Mouse (Mus musculus) mouse embryonic stem cell (cell line): ENCODE measurements around the gene Cfap36.

Source experiments
- in situ Hi-C, 2 experiments: fragments of 300-500 bp; cut with MboI; formaldehyde crosslinking; loops; 1 replicate in 1 of 2; 3 replicates in 1 of 2; pipeline ENCODE4 v1.14.3; 2019 to 2020; ENCODE audit warnings: low sequenced_read_pairs in 2 of 2, low pct_unique_long_range_greater_than_20kb in 1 of 2, mixed read lengths in 1 of 2; ENCODE audit not compliant: unreplicated experiment in 1 of 2

The Cfap36 gene

DNA sequence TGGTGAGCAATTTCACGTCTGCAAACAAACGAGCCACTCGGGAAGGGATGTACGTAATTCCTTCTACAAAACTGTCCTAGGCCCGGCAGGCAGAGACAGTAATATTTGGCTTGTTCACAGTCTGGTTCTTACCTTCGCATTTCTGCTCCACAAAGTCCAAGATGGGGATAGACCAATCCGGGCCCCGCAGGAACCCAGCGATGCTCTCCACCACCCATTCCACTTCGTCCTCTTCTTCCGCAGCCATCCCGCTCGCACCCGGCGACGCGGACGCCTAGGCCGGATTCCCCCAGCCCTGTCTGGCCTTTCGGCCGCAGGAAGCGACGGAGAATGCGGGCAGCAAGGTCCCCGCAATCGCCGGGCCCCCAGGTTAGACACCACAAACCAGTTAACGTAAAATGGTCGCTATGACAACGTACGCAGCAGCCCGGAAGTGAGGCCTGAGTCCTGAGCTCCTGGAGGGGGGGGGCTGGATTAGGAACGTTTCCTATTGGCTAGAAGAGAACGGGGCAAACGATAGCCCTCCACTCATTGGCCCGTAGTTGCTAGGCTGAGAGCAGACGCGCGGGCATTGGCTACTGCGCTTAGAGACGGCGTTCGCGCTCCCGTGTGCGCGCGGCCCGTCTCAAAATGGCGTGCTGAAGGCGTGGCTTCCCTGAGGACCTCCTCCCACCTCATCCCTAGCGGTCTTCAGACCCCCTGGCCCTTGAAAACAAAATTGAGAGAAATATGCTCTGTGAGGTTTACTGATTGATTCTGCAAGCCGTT is at the start of gene Cfap36:
Cfap36 (minus strand) TSS at position 527 of the 768 bp plus-strand sequence.
- in situ Hi-C loops, result no loop called here

DNA sequence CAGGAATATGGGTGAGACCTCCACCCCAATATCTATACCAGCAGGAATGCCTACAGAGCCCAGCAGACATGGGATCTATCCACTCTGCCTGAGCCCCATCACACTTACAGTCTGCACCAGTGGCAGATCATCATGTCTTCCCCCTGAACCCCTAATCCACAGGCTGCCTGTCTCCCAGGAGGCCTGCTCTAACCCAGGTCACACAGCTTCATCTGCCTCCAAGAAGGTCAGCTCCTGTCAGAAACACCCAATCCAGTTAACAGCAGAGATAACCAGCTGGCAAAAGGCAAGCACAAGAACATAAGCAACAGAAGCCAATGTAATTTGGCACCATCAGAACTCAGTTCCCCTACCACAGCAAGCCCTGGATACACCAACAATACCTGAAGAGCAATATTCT is 40.1 kb upstream of the Cfap36 start:
- in situ Hi-C loops, result no loop called here

DNA sequence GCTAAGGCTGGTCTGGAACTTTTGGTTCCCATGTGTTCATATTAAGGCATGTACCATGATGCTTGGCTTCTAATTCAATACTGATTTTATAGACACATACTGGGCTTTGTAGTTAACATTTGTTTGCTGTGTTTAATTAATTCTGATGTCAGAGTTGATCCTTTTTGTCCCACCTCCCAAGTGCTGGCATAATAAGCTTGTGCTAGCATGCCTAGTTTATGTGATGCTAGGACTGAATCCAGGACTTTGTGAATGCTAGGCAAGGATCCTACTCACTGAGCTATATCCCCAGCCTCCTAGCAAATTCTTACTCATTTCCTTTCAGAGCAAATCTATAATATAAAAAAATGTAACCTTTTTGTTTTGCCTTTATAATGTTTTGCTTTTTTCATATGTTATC is 38.8 kb upstream of the Cfap36 start:
- in situ Hi-C loops, result no loop called here

DNA sequence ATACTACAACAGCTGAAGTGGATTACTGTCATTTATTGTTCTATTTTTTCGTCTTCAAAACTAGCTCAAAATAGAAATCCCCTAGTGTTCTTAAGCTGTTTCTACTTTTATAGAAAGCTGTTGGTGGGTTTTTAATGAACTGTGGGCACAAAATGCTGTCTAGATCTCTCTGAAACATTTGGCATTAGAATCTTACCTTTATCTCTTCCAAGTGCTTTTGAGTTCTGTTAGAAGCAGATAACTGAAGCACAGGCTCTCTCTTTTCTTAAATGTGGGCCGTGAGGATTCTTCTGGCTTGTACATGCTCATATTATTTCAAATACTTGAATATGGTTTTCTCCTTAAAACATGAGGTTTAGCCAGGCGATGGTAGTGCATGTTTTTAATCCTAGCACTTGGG is 27.5 kb upstream of the Cfap36 start:
- in situ Hi-C loops, result loop anchor here in 1 of 2 experiments (25.0 kb wide), 1 partner anchor 238 kb away; the partner anchor contains the start of gene Prorsd1

DNA sequence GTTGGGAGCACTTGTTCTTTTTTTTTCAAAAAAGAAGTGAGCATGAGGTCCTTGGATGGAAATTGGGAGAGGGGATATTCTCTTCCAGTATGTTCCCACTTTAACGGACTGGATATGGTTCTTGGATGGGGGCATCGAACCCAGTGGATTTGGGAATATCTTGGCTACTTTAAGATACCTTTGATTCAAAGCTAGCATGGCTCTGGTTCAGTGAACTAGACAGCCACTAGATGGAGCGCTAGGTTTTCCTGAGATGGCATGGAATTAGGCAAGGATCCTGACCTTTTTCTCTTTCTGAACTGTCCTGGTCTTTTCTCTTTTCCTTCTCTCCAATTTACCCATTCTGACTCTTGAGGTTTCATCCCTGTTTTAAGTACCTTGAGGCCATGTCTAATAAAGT is 20.6 kb upstream of the Cfap36 start:
- in situ Hi-C loops, result loop anchor here in 1 of 2 experiments (25.0 kb wide), 1 partner anchor 244 kb away; the partner anchor contains the start of gene Prorsd1

DNA sequence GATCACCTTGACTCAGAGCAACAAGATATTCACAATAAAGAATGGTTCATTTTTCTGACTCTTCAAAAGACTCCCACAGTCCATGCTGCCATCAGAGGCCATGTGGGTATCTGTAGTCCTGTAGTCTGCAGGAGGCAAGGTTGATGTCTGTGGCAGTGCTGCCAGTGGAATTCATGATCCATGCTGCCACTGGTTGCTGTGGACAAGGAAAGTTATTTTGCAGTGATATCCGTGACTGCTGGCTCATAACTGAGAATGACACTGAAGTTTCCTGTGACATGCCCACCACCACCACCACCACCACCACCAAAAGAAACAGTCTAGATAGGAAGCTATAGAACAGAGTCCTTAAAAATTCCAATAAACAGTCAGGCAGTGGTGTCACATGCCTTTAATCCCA is 7.4 kb upstream of the Cfap36 start:
- in situ Hi-C loops, result loop anchor here in 1 of 2 experiments (25.0 kb wide), 1 partner anchor 258 kb away; the partner anchor contains the start of gene Prorsd1

DNA sequence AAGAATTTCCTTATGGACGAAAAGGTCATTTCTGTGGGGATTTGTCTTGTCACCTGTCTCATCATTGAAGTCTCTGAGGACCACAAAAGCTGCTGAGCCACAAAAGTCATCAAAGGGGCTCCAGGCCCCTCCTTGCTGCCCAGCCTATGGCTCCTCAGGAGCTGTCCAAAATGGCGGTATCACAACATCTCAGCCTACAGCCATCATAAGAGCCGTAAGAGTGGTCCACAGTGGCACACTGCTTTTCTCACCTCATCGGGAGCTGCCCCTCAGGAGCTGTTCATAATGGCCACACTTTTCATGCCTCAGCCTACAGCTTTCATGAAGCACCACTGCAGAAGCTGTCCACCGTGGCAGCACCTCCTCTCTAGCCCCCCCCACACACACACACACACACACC is 1.2 kb upstream of the Cfap36 start:
- in situ Hi-C loops, result no loop called here

DNA sequence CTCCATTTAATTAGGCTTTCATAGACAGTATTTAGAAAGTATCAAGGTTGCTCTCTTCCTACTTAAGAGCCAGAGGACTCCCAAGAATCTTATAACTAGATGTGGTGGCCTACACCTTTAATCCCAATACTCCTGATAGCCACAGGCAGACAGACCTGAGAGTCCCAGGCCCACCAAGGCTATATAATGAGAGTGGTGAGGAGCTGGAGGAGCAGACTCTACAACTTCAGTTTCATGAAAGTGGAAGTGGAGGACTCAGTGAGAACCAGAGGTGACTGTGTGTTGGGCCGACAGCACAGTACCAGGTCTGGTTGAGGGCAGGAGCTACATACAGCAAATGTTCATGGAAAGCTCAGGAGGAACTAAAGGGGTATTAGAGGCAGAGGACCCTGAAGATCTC is 516 bp upstream of the Cfap36 start:
- in situ Hi-C loops, result no loop called here

DNA sequence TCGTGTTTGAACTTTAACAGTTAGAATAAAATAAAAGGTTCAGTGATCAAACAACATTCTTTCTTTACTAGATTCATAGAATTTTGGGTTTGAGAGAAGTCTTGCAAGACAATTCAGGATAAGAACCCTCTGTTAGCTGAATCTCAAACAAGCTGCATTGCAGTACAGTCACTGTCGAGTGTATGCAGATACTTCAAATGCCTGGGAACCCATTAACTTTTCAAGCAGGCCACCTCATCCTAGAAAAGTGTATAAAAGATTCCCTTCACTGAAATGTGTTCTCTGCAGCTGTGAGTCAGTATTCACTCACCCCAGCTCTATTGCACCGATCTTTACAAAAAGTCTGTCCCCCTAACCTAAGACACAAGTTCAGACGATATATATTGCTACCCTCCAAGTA is 1.2 kb downstream of the Cfap36 start:
- in situ Hi-C loops, result no loop called here

DNA sequence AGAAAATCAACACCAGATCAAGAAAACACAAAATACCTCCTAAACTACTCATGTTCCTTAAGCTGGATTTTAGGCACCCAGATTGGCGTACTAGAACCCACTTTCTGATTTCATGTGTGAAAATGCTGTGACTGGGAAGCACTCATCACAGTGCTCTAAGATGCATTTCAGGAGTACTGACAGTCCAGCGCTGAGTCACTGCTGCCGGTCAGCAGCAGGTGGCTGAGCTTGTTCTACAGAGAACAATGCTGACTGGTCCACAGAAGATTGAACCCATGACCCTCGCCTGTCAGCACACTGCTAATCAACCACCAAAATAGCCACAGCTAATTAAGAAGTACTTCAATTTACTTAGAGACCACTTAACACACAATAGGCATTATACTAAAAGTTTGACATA is 5.2 kb downstream of the Cfap36 start:
- in situ Hi-C loops, result no loop called here

DNA sequence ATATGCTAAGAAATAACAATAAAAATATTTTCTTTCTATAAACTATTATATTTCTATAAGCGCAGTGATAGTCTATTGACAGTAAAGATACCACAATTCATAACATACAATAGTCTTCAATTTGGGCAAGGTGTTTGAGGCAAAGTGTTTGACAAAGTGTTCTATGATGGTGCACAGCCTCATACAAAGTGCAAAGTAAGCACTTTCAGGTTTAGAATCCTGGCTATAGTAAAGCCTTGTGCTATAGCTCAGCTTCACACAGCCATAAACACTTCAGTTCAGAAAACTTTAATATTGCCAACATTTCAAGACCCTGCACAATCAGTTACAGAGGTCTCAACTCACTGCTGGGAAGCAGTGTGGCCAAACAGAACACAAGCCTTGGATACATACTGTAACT is 7.9 kb downstream of the Cfap36 start:
- in situ Hi-C loops, result no loop called here

DNA sequence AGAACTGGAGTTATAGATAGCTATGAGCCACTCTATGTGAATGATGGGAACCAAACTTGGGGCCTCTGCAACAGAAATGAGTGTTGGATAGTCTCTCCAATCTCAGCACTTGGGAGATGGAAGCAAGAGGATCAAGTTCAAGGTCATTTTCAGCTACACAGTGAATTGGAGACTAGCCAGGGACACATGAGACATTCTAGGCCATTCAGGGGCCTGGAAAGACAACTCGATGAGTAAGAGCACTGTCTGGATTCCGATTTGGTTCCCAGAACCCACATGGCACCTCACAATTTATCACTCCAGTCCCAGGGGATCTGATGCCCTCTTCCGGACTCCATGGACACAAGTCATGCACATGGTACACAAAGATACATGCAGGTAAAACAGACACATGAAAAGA is 8.7 kb downstream of the Cfap36 start:
- in situ Hi-C loops, result no loop called here

DNA sequence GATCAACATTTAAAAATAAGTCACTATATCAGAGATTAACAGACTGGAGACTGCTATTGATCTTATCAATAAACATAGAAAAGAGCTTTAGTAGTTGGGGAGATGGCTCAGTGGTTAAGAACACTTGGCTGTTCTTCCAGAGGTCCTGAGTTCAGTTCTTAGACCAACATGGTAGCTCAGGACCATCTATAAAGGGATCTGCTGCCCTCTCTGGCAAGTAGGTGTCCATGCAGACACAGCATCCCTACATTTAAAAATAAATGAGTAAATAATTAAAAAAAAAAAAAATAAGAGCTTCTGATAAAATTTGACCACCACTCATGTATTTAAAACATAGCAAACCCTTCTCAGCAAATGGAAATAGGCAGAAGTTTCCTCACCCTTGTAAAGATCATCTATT is 9.2 kb downstream of the Cfap36 start:
- in situ Hi-C loops, result no loop called here

DNA sequence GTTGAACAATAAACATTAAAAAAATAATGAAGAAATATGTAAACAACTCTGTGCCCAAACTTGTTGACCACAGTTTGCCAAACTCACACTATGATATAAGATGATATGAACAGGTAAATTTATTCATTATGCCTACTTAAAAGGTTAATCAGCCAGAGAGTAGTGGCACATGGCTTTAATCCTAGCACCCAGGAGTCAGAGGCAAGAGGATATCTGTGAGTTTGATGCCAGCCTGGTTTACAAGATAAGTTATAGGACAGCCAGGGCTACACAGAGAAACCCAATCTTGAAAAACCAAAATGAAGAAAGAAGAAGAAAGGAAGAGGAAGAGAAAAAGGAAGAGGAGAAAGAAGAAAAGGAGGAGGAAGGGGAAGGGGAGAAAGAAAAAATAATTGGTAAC is 9.8 kb downstream of the Cfap36 start:
- in situ Hi-C loops, result no loop called here

DNA sequence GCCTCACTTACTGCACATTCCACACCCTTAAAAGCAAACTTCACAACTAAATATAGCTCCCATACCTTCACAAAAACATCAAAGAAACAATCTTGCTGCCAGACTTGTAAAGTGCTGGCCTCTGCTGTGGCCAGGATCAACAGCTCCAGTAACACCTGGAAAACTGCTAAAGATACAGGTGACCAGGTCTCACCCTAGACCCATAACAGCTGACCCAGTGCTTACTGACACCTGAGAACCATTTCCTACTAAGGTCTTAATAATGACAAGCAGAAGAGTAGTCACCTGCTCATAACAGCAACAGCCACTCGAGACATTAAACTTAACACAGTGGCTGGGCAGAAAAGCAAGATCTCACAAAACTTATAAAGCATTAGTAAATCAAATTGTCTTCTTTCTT is 13.6 kb downstream of the Cfap36 start:
- in situ Hi-C loops, result no loop called here

DNA sequence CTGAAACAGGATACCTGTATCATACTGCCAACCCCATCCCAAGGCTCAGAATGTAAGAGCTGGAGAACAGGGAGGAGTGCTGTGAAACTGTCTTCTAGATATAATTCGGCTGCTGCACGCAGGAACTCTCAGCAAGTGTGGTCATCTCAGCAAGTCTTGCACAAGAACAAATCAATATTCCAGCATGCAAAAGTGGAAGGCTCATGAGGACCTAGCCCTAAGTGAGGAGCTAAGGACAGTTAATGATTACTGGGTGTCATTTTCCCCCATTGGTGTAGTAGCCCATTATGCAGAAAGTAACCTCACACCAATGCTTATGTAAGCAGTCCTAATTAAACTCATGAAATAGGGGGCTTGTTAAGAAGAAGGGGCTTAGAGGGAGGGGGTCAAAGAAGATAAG is 18.3 kb downstream of the Cfap36 start:
- in situ Hi-C loops, result no loop called here

DNA sequence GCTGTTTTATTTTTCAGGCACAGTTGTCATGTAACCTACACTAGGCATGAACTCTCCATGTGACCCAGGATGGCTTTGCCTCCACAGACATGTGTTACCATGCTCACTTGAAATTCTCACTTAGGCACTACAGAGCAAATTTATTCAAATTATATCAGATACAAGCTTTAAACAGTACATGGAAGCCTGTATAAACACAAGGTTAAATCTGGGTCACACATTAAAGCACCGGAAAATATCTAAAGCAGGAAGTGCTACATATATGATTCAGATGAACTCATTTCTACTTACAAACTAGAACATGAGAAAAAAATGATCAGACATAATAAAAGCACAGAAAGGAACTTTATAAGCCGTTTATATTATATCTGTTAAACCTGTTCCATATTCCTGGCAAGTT is 22.5 kb downstream of the Cfap36 start:
- in situ Hi-C loops, result no loop called here

DNA sequence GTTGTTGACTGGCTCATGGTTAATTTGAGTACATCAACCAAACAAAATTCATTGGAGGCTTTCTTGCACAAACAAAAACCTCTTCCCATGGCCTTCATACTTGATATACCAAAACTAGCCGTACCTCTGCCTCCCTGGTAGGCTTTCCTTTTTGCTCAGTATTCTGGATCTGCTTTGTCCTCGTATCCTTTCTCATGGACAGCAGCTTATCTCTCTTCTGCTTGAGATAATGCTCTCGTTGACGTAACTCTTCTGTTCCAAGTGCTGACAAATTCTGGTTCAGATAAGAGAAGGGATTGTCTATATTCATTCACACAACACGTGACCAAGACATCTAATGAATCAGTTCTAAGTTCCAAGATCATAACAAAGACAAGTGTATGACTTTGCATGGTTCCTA is 24.9 kb downstream of the Cfap36 start:
- in situ Hi-C loops, result no loop called here

DNA sequence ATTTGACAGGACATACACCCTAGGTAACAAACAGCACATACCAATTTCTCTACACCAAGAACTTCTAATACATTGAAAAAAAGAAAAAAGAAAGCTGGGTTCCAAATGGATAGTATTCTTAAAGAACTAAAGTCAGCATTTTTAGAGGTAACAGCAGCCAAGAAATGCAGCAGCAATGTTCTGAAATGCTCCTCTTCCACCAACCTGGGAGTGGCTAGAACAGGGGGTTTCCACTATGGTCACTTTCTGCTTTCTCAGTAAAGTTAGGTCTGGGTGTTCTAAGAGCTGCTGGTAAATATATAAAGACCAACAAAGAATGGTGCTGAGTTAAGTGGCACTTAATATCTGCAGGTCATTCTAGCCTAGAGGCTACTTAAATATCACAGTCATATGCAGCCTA is 28.2 kb downstream of the Cfap36 start:
- in situ Hi-C loops, result no loop called here

DNA sequence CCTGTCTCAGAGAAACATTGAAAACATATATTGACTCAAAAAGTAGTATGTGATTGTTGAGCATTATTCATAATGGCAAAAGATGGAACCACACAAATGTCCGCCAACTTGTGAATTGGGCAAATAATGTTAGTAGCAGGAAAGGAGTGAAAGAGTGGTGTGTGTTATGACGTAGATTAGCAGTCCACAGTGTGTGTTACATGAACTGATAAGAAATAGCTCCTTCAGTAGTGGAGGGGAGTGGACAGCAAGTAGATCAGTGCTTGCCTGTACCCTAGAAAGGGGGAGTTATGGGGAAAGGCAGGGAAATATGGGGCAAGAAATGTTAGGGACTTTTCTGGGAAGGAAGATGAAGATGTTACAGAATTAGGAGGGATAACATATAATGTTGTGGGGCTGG is 31.0 kb downstream of the Cfap36 start:
- in situ Hi-C loops, result no loop called here
